Mouse (Mus musculus) lung, postnatal 0 days (tissue): ENCODE measurements at regions not wholly inside any gene's neighbourhood (a gene's known extent, or its start where the extent isn't known, plus 50 kb on each side); places are given as distances from the start of the nearest gene placed in this dataset.

ENCODE experiments used
- CTCF ChIP-seq: IDR thresholded peaks from 2 replicates; pipeline ENCODE4 v1.5.1; 2016; ENCODE audit warnings: antibody characterized with exemption, mild to moderate bottlenecking
- EP300 ChIP-seq: IDR thresholded peaks from 2 replicates; pipeline ENCODE4 v1.6.1; 2016; ENCODE audit warnings: antibody characterized with exemption, mild to moderate bottlenecking, control low read depth

GRCm38 (mm10) chr5:69836356-69836755 lies 244.2 kb upstream of the Gnpda2 start:
- TF ChIP-seq EP300, result no peak
- no peak for TF ChIP-seq CTCF
